In the genomic region with DNA sequence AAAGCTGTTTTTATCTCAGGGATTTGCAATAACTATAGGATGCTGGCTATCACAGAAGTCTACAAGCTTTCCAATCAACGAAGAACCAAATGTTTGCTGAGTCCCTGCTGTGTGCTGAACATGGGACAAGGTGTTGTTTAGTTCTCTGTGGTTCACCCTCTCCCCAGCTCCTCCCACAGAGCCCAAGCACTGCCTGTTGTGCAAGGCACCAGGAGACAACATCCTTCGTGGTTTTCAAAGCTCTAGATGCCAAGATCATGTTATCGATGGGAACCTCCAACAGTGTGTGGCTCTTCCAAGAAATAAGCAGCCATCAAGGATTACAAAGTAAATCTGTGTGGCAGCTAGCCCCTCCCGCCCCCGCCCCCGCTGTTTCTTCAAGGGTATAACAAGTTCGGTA, we compare ENCODE assay signal across 21 mouse cellular contexts.
DNase-seq lines count a peak whose midpoint lies in the region; ATAC-seq lines count a peak whose summit lies in the region.
"Had no signal": no experiment of that assay in that cellular context is flagged by ENCODE, and none has a peak within 500 bp of the region (broad histone marks: within the 10 kb centered on the region; RNA-seq: fewer than 3 reads in every experiment).

No protein-coding gene starts in this region.

- no peak for ATAC-seq in heart, embryonic 11.5 days (replicated peaks; ENCODE audit: insufficient number of reproducible peaks, low FRiP score, low TSS enrichment)
- no peak for ATAC-seq in liver, embryonic 13.5 days (ENCODE audit: low read depth)
- ATAC-seq in liver, embryonic 12.5 days = no peak
- ATAC-seq in erythroid progenitor cell, adult 5-6 weeks (replicated peaks; ENCODE audit: low FRiP score, poor library complexity, severe bottlenecking) = no peak
- ATAC-seq: forebrain, embryonic 16.5 days; intestine, embryonic 16.5 days; Patski had no signal

- no peaks in the 10 kb centered on the region for H3K36me3 ChIP-seq in heart, embryonic 11.5 days (ENCODE audit: control insufficient read depth, insufficient read depth, low read length)
- H3K36me3 ChIP-seq in liver, embryonic 13.5 days = no peaks in the 10 kb centered on the region
- H3K36me3 ChIP-seq in liver, embryonic 12.5 days = no peaks in the 10 kb centered on the region
- H3K36me3 ChIP-seq: embryonic facial prominence, embryonic 12.5 days; forebrain, embryonic 12.5 days; heart, embryonic 15.5 days; hindbrain, embryonic 12.5 days had no signal

- H3K27ac ChIP-seq in heart, embryonic 11.5 days (ENCODE audit: low read depth, low read length) = no peak overlapping the region
- peak overlapping the region; percentile 43; the same call in 1 of the 2 replicates for H3K27ac ChIP-seq in liver, embryonic 13.5 days
- H3K27ac ChIP-seq in liver, embryonic 12.5 days = no peak overlapping the region
- H3K27ac ChIP-seq: embryonic facial prominence, embryonic 12.5 days; forebrain, embryonic 12.5 days; heart, embryonic 15.5 days had no signal

- H3K4me2 ChIP-seq in heart, embryonic 11.5 days = no peak overlapping the region
- H3K4me2 ChIP-seq in liver, embryonic 13.5 days = no peak overlapping the region
- no peak overlapping the region for H3K4me2 ChIP-seq in liver, embryonic 12.5 days
- H3K4me2 ChIP-seq: embryonic facial prominence, embryonic 12.5 days; forebrain, embryonic 12.5 days; heart, embryonic 15.5 days; hindbrain, embryonic 12.5 days had no signal

- H3K4me1 ChIP-seq in heart, embryonic 11.5 days (ENCODE audit: control insufficient read depth, insufficient read depth, low read length) = peaks cover 47% of the 10 kb centered on the region
- H3K4me1 ChIP-seq in liver, embryonic 13.5 days (replicated peaks) = peaks cover 83% of the 10 kb centered on the region
- H3K4me1 ChIP-seq in liver, embryonic 12.5 days = peaks cover 83% of the 10 kb centered on the region
- H3K4me1 ChIP-seq: embryonic facial prominence, embryonic 12.5 days had no signal

- H3K27me3 ChIP-seq in heart, embryonic 11.5 days (ENCODE audit: control insufficient read depth, insufficient read depth, low read length) = no peaks in the 10 kb centered on the region
- H3K27me3 ChIP-seq in liver, embryonic 13.5 days = no peaks in the 10 kb centered on the region
- no peaks in the 10 kb centered on the region for H3K27me3 ChIP-seq in liver, embryonic 12.5 days (replicated peaks)
- H3K27me3 ChIP-seq: embryonic facial prominence, embryonic 12.5 days; forebrain, embryonic 12.5 days; heart, embryonic 15.5 days; hindbrain, embryonic 12.5 days; Patski had no signal

- no peak overlapping the region for H3K4me3 ChIP-seq in heart, embryonic 11.5 days (ENCODE audit: low read depth, low read length)
- no peak overlapping the region for H3K4me3 ChIP-seq in liver, embryonic 13.5 days (replicated peaks)
- no peak overlapping the region for H3K4me3 ChIP-seq in liver, embryonic 12.5 days
- H3K4me3 ChIP-seq: embryonic facial prominence, embryonic 12.5 days; forebrain, embryonic 12.5 days; heart, embryonic 15.5 days; hindbrain, embryonic 12.5 days had no signal

- 87% methylated on average over 7 of the region's 7 CpGs for WGBS in heart, embryonic 11.5 days (ENCODE audit: insufficient replicate concordance)
- WGBS in liver, embryonic 13.5 days (ENCODE audit: insufficient replicate concordance) = 53% methylated on average over 7 of the region's 7 CpGs
- WGBS in liver, embryonic 12.5 days (ENCODE audit: insufficient replicate concordance) = 51% methylated on average over 7 of the region's 7 CpGs

- H3K9me3 ChIP-seq in heart, embryonic 11.5 days (replicated peaks; ENCODE audit: control insufficient read depth, low read length) = no peaks in the 10 kb centered on the region
- H3K9me3 ChIP-seq in liver, embryonic 13.5 days (replicated peaks) = no peaks in the 10 kb centered on the region
- no peaks in the 10 kb centered on the region for H3K9me3 ChIP-seq in liver, embryonic 12.5 days (replicated peaks)
- H3K9me3 ChIP-seq: embryonic facial prominence, embryonic 12.5 days; forebrain, embryonic 12.5 days; heart, embryonic 15.5 days; hindbrain, embryonic 12.5 days had no signal

- peak; percentile 74 for DNase-seq in heart, adult 11 months
- DNase-seq in liver, embryonic 13.5 days = no peak
- DNase-seq in 416B (ENCODE audit: low read depth) = peak; percentile 71
- peak; percentile 48 for DNase-seq in induced T-regulatory cell, adult 2 months (ENCODE audit: low read depth)
- DNase-seq in embryo, embryonic 11 days = no peak
- DNase-seq: adrenal gland, adult 2 months; adrenal gland, postnatal 36 days; cerebellum, adult 8-10 months; cerebellum, postnatal 14 days; gastrocnemius, postnatal 14 days; kidney, adult 2 months had no signal

- H3K9ac ChIP-seq in heart, embryonic 11.5 days (ENCODE audit: low read depth, low read length) = no peak overlapping the region
- H3K9ac ChIP-seq in liver, embryonic 13.5 days = no peak overlapping the region
- no peak overlapping the region for H3K9ac ChIP-seq in liver, embryonic 12.5 days
- H3K9ac ChIP-seq: embryonic facial prominence, embryonic 12.5 days; forebrain, embryonic 12.5 days; heart, embryonic 15.5 days; hindbrain, embryonic 12.5 days had no signal

Comparison
In these comparisons a context has a peak if more than half of its experiments do, and no peak if none do; other contexts are left out.
1. DNase-seq: peak in heart, adult 11 months (single experiment), 416B (single experiment) and induced T-regulatory cell, adult 2 months (single experiment); none in liver, embryonic 13.5 days (single experiment) and embryo, embryonic 11 days (single experiment).